Mouse (Mus musculus) E14TG2a.4 (cell line): ENCODE data around the gene Mical3.

Source experiments
- H3K27me3 ChIP-seq: 2 replicates; pipeline ENCODE4 v1.6.1; 2014; ENCODE audit warnings: low read length, control low read depth; ENCODE audit not compliant: insufficient read depth
- H3K36me3 ChIP-seq: 2 replicates; pipeline ENCODE4 v1.6.1; 2014; ENCODE audit warnings: low read length, control low read depth; ENCODE audit not compliant: insufficient read depth
- H3K4me1 ChIP-seq: replicated peaks from 2 replicates; pipeline ENCODE4 v1.6.1; 2014; ENCODE audit warnings: low read depth, low read length, control low read depth
- H3K4me3 ChIP-seq: replicated peaks from 2 replicates; pipeline ENCODE4 v1.5.1; 2014; ENCODE audit warnings: mild to moderate bottlenecking, low read length
- H3K9me3 ChIP-seq: 2 replicates; pipeline ENCODE4 v1.6.1; 2014; ENCODE audit warnings: low read length, control low read depth
- CTCF ChIP-seq: conservative IDR thresholded peaks from 2 replicates; pipeline ENCODE4 v1.5.1; 2014; ENCODE audit warnings: low read length
- NANOG ChIP-seq: IDR thresholded peaks from 2 replicates; pipeline ENCODE4 v1.6.1; 2014; ENCODE audit warnings: borderline replicate concordance, low read length, mixed read lengths
- POU5F1 ChIP-seq: IDR thresholded peaks from 2 replicates; pipeline ENCODE4 v1.6.1; 2014; ENCODE audit warnings: low read length, borderline replicate concordance

Gene Mical3

DNA sequence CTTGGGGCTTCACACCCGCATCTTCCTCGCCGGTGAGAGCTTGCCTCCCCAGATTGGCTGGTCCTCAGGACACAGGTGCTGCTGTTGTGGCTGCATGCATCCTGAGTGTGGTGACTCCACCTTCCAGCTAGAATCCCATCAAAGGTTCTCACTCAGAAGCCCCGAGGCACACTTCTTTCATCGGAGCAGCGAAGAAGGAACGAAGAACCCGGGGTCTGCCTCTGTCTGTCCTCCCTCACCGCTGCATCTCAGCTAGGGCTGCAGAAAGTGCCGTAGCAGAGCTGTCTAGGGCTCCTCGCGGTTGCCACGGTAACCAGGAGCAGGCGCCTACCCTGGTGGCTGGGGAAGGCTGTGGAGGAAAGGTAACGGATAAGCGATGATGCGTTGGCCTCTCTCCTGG lies at the start of gene Mical3:
Gene Mical3, minus strand, starts transcription at position 227 of the 400 bp plus-strand sequence.
- peaks cover 54% of the 10 kb centered on the region for H3K4me1 ChIP-seq
- peak within 1 kb of the TSS; percentile 63 for H3K4me3 ChIP-seq
- no peaks in the 10 kb centered on the region for H3K36me3 ChIP-seq
- TF ChIP-seq NANOG: no peak
- no peak for TF ChIP-seq CTCF
- no peak for TF ChIP-seq POU5F1
- H3K27me3 ChIP-seq: peaks cover 45% of the 10 kb centered on the region
- H3K9me3 ChIP-seq: no peaks in the 10 kb centered on the region

DNA sequence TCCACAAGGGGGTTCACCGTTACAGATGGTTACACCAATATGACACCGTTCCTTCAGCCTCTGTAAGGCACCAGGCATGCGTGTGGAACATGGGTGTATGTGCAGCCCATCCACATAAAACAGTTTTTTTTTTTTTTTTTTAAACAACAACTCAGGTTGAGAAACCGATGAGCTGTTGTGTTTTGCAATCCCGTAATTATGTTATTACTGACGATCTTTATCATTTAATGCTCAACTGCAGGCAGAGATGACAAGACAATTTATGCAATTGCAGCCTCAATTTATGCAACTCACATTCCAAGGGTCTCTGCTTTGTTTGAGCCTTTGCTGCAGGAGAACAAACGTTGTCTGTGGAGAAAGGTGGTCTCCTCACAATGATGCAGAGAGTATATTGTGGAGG lies 49.0 kb upstream of the Mical3 start:
- H3K4me1 ChIP-seq: peaks cover 51% of the 10 kb centered on the region
- H3K27me3 ChIP-seq: peaks cover 11% of the 10 kb centered on the region
- H3K36me3 ChIP-seq: no peaks in the 10 kb centered on the region
- H3K4me3 ChIP-seq: no peak overlapping the region
- H3K9me3 ChIP-seq: no peaks in the 10 kb centered on the region
- TF ChIP-seq CTCF: no peak
- TF ChIP-seq NANOG: no peak
- TF ChIP-seq POU5F1: no peak

DNA sequence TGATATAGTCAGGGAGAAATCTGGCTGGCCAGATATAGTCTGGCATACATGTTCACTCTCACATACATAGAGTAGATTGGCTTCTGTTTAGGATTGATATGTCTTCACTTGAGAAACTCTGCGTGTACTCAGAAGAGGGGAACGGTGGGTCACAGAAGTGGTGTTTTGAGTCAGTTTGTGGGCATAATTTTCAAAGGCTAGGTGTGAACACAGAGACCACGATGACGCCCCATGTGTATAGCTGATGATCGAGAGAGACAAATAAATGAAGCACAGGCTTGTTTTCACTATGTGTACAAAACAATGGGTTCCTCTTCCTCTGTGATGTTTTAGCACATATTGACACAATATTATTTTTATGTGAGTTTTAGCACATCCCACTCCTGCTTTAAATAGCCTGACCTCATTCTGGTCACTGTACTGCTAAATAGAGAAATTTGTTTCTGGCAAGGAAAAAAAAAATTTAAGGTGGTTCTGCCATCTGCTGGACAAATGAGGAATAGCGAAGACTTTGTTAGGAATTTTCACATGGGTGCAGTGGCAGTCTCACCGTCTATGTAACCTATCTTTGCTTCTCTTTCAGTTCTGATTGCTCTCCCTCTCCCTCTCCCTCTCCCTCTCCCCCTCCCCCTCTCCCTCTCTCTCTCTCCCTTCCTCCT lies 48.0 kb upstream of the Mical3 start:
- Histone ChIP-seq H3K4me1 (peaks cover 41% of the 10 kb centered on the region), H3K4me3 (no peak overlapping the region), H3K36me3 (no peaks in the 10 kb centered on the region), H3K27me3 (peaks cover 9% of the 10 kb centered on the region), H3K9me3 (no peaks in the 10 kb centered on the region)
- TF ChIP-seq NANOG (no peak), CTCF (peak; percentile 83)

DNA sequence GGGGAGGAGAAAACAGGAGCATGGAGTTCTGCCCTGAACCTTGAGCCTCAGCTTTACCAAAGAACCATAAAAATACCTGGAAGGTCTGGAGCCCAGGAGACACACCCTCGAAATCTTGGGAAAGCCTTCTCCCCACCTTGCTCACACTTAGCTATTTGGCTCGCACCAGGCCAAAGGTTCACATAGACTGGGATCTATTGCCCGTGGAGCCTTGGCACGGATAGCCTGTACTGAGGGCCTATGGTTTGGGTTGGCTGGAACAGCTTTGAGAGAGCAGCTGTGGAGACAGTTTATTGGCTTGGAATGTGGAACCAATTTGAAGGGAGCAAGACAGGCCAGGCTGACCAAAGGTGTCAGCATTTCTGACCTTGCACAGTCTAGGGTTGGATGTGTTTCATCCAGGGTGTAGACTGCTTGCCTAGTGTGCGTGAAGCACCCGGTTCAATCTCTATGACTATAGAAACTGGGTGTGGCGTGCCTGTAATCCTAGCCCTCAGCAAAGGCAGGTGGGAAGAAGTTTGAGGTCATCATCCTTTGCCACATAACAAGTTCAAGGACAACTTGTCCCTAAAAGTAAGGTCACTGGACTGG lies 46.4 kb upstream of the Mical3 start:
- H3K4me1 ChIP-seq: peaks cover 34% of the 10 kb centered on the region
- TF ChIP-seq POU5F1 (no peak), CTCF (no peak), NANOG (no peak)
- H3K4me3 ChIP-seq: peak overlapping the region; percentile 32; the same call in 1 of the 2 replicates
- H3K27me3 ChIP-seq: peaks cover 19% of the 10 kb centered on the region
- H3K36me3 ChIP-seq: no peaks in the 10 kb centered on the region
- H3K9me3 ChIP-seq: no peaks in the 10 kb centered on the region

DNA sequence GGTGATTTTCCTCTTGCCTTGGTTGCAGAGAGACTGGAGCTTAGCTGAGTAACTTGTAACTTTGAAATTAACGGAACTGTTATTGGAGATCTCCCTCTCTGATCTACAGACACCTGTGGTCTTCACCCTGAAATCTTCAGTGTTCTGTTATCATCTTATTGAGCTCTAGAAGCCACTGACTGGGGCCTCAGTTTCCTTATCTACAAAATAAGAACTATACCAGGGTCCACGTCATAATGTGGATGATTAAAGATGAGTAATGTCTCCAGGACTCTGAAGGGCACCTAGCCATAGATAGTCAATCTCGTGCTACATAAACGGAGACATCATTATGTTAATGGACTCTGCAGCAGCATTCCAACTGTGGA lies 45.9 kb upstream of the Mical3 start:
- peak overlapping the region; percentile 3; the same call in 1 of the 2 replicates for H3K4me3 ChIP-seq
- peaks cover 19% of the 10 kb centered on the region for H3K27me3 ChIP-seq
- H3K9me3 ChIP-seq: no peaks in the 10 kb centered on the region
- H3K36me3 ChIP-seq: no peaks in the 10 kb centered on the region
- no peak for TF ChIP-seq CTCF
- TF ChIP-seq NANOG: no peak
- TF ChIP-seq POU5F1: no peak
- H3K4me1 ChIP-seq: peaks cover 34% of the 10 kb centered on the region

DNA sequence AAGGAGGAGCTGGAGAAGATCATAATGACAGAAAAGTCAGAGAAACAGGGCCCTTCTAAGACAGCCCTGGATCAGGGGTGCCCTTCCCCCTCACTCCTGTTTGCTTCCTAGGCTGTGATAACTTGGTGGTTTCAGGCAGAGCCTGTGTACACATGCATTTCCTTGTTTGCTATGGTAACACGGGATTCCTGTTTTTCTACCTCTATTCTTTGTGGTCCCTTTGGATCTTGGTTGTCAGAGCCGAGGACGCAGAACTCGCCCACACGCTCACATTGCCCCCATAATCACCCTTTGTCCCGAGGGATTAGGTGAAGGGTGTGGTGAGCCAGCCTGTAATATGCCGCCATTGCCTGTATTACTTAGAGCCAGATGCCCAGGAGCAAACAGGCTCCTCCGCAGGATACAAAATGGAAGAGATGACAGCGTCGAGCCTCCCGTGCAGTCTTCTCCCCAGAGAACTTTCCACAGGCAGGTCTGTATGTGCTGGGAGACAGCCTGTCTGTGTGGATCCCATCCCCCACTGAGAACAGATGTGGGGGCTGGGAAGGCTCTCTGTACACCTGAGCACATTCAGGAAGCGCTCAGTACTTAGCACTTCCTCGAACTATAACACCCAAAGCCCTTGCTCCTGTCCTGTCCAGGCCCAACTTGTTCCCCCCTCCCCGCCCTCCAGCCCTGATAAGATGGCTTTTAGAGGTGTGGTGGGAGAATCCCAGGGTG lies 45.4 kb upstream of the Mical3 start:
- Histone ChIP-seq H3K36me3 (no peaks in the 10 kb centered on the region), H3K27me3 (peaks cover 19% of the 10 kb centered on the region), H3K9me3 (no peaks in the 10 kb centered on the region), H3K4me1 (peaks cover 34% of the 10 kb centered on the region), H3K4me3 (peak overlapping the region; percentile 3)
- TF ChIP-seq CTCF (no peak), NANOG (no peak), POU5F1 (no peak)

DNA sequence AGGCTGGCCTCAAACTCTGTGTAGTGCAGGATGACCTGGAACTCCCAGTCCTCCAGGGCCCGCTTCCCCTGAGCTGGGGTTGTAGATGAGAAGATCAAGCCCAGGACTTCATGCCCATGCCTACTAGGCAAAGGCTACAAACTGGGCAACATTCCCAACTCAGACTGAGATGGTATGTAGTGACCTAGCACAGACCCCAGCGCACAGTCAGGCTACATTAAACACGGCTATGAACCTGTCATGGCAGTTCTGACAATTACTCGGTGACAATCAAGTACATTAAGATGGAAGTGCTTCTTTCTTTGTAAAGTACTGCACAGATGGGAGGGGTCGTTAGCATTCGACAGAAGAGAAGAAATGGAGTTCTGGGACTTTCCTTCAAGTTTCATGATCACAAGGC lies 44.0 kb upstream of the Mical3 start:
- H3K9me3 ChIP-seq: no peaks in the 10 kb centered on the region
- H3K27me3 ChIP-seq: peaks cover 19% of the 10 kb centered on the region

DNA sequence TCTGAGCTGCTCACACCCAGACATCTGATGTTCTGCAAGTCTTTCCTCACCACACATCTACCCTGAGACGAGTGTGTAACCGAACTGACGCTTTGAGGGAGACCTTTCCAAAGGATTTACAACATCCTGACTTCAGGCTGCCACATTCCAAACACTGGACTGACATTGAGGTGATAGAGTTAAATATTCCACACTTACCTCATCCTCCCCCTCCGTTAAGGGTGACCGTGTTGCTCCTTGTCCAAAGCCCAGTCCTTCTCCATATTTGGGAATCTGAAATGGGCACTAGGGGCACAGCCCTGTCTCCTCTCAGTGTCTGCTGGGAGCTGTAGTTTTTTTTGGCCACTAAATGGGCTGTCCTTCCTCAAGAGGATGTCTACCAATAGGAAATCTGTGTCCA lies 42.7 kb upstream of the Mical3 start:
- H3K36me3 ChIP-seq: no peaks in the 10 kb centered on the region
- TF ChIP-seq NANOG: no peak
- TF ChIP-seq POU5F1: no peak
- no peak for TF ChIP-seq CTCF
- H3K4me1 ChIP-seq: peaks cover 34% of the 10 kb centered on the region
- no peaks in the 10 kb centered on the region for H3K9me3 ChIP-seq
- H3K27me3 ChIP-seq: peaks cover 22% of the 10 kb centered on the region
- H3K4me3 ChIP-seq: no peak overlapping the region

More for the DNA sequence above, 44.0 kb upstream of the Mical3 start:
- Histone ChIP-seq H3K36me3 (no peaks in the 10 kb centered on the region), H3K4me1 (peaks cover 34% of the 10 kb centered on the region), H3K4me3 (no peak overlapping the region)
- TF ChIP-seq POU5F1 (no peak), NANOG (no peak), CTCF (no peak)
